Mouse (Mus musculus): ENCODE measurements around the gene Acot10. TPM values are rescaled to one million over a fixed set of nuclear protein-coding genes. Genes with fewer than 3 reads are reported as not detected.
"Not testable (repeated sequence)": the region's sequence is repeated elsewhere in the genome, so short reads cannot be mapped to it uniquely, and the experiment has no call there.

Gene Acot10
- 0.10 and 0.20 TPM in 2 replicates for polyA plus RNA-seq (2015; fragmentation: Nextera tagmentation; extraction: Ambion mirVana)

- DNase-seq (ENCODE audit: low spot score), result no peak
Observed at GRCm38 (mm10) chr15:20666650-20667049, at the start of gene Acot10. TSS of gene Acot10 (minus strand) at chr15:20666750.

- no peak for DNase-seq (ENCODE audit: low spot score)
Observed at GRCm38 (mm10) chr15:20711859-20712258, 45.3 kb upstream of the Acot10 start.

DNA sequence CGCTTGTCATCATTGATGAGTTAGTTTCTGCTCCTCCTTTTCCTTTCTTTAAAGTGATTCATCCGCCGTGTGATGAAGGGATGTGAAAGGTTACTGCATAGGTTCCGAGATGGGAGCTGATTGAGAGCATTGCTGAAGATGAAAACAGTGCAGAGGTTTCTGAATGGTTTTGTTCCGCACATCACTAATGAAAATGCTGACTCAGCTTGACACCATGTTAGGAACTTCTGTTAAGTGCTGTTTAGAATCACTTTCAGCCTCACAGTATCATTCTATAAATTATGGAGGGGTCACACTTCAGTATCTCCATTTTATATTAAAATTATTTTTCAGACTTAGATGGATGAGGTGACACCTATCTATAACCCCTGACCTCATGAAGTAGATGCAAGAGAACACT lies 29.7 kb upstream of the Acot10 start:
- DNase-seq (ENCODE audit: low spot score), result no peak

GRCm38 (mm10) chr15:20684200-20684599 lies 17.6 kb upstream of the Acot10 start:
- DNase-seq (ENCODE audit: low spot score), result no peak

GRCm38 (mm10) chr15:20682719-20683118 lies 16.2 kb upstream of the Acot10 start:
- DNase-seq (ENCODE audit: low spot score), result no peak

DNA sequence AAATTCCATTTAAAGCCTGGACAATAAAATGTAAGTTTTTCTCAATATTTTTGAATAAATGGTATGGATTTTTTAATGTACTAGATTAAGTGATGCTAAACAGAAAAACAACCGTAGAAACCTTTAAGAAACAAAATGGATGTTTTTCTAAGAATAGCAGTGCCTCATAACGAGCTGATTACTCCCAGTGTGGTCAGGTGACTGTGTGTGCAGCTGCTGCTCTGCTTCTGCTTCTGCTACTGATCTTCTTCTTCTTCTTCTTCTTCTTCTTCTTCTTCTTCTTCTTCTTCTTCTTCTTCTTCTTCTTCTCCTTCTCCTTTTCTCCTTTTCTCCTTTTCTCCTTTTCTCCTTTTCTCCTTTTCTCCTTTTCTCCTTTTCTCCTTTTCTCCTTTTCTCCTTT lies 3.0 kb upstream of the Acot10 start:
- DNase-seq (ENCODE audit: low spot score), result not testable (repeated sequence)

DNA sequence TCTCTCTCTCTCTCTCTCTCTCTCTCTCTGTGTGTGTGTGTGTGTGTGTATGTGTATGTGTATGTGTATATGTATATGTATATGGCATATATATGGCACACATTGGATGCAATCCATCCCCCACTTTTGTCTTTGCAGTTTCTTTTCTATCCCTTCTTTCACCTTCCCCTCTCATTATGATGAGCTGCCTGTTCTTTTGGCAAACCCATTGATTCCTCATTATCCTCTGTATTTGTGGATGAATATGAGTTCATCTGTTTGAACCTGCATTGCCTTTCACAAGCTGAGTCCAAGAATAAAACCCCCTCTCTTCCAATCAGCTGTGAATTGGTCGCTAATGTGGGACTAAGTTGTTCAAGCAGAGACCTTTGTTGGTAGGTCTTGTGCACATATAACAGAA lies 1.4 kb upstream of the Acot10 start:
- no peak for DNase-seq (ENCODE audit: low spot score)

- DNase-seq (ENCODE audit: low spot score), result no peak
Observed at GRCm38 (mm10) chr15:20667350-20667749, 800 bp upstream of the Acot10 start.

- no peak for DNase-seq (ENCODE audit: low spot score)
Observed at GRCm38 (mm10) chr15:20660221-20660620, 6.3 kb downstream of the Acot10 start.

DNA sequence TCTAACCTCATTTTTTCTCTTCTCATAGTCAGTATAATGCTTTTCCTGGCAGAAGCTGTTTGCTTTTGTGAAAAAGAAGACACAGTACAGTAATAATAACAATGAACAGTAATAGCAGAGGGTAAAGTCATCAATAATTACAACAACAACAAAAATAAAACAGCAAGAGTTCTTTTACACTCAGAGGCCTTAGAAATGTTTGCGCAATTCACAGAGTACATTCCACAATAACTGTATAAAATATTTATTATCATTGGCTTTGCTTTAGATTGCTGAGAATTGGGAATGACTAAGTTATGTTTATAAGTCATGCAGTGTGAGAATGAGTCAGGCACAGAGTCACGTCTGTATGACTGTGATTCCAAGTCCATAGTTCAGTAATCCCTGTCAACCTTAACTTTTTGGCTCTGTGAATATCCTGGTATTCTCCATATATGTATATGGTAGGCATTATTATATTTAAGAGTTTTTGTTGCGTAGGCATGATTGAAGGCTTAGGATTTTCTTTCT lies 23.6 kb downstream of the Acot10 start:
- no peak for DNase-seq (ENCODE audit: low spot score)

GRCm38 (mm10) chr15:20639155-20639554 lies 27.4 kb downstream of the Acot10 start:
- DNase-seq (ENCODE audit: low spot score), result no peak

- DNase-seq (ENCODE audit: low spot score), result no peak
Observed at GRCm38 (mm10) chr15:20634593-20634992, 32.0 kb downstream of the Acot10 start.

Other genes with a start within 250 kb of the Acot10 start
- not detected in 2 replicates for gene Cdh12, start 217.5 kb downstream of the Acot10 start, polyA plus RNA-seq (2015; fragmentation: Nextera tagmentation; extraction: Ambion mirVana)